Comparison of ENCODE assay signal across 7 mouse cellular contexts in genomic region chr3:22076561-22076935, GRCm38 (mm10). TPM values are rescaled to one million over a fixed set of nuclear protein-coding genes. Genes with fewer than 3 reads are reported as not detected.
DNase-seq lines count a peak whose midpoint lies in the region; ATAC-seq and TF ChIP-seq lines count a peak whose summit lies in the region.

Tbl1xr1 (plus strand) TSS chr3:22076652.

- TF ChIP-seq POLR2A in spleen, adult 2 months (IDR thresholded peaks at IDR 0.05; ENCODE audit: low read depth, low read length), result no peak

- WGBS in embryonic facial prominence, embryonic 12.5 days, result 0% methylated on average over 20 of the region's 46 CpGs
- WGBS in limb, embryonic 10.5 days, result under 1% methylated on average over 25 of the region's 46 CpGs
- 1% methylated on average over 33 of the region's 46 CpGs for WGBS in midbrain, embryonic 14.5 days
- WGBS in spleen, adult 2 months, result 2% methylated on average over 42 of the region's 46 CpGs

- no peaks in the 10 kb centered on the region for H3K36me3 ChIP-seq in embryonic facial prominence, embryonic 12.5 days
- peaks cover 14% of the 10 kb centered on the region for H3K36me3 ChIP-seq in limb, embryonic 10.5 days
- H3K36me3 ChIP-seq in midbrain, embryonic 14.5 days (ENCODE audit: control insufficient read depth, insufficient read depth, low read length), result no peaks in the 10 kb centered on the region
- no peaks in the 10 kb centered on the region for H3K36me3 ChIP-seq in spleen, adult 2 months (ENCODE audit: control insufficient read depth, insufficient read depth, low read length)

- H3K9me3 ChIP-seq in embryonic facial prominence, embryonic 12.5 days, result no peaks in the 10 kb centered on the region
- no peaks in the 10 kb centered on the region for H3K9me3 ChIP-seq in limb, embryonic 10.5 days (replicated peaks)
- no peaks in the 10 kb centered on the region for H3K9me3 ChIP-seq in midbrain, embryonic 14.5 days (ENCODE audit: control insufficient read depth, low read length)

- peak within 1 kb of the TSS; percentile 99 for H3K27ac ChIP-seq in embryonic facial prominence, embryonic 12.5 days
- H3K27ac ChIP-seq in limb, embryonic 10.5 days, result peak within 1 kb of the TSS; percentile 98
- peak within 1 kb of the TSS; percentile 99 for H3K27ac ChIP-seq in midbrain, embryonic 14.5 days (replicated peaks; ENCODE audit: low read depth, low read length)
- peak within 1 kb of the TSS; percentile 93 for H3K27ac ChIP-seq in spleen, adult 2 months (ENCODE audit: insufficient read depth, low read length)

- DNase-seq in adrenal gland, postnatal 25 days, result peak; percentile 95
- peak; percentile 100 for DNase-seq in heart, adult 11 months
- peak; percentile 95 for DNase-seq in kidney, adult 18-20 months
- DNase-seq in limb, embryonic 10.5 days (ENCODE audit: low spot score), result peak; percentile 97
- DNase-seq in midbrain, embryonic 14.5 days, result no peak
- peak; percentile 80 to 94 for DNase-seq in spleen, adult 2 months (ENCODE audit: low read depth in 1 of 2, low spot score in 2 of 2)

- TF ChIP-seq CTCF in spleen, adult 2 months (IDR thresholded peaks at IDR 0.05; ENCODE audit: extremely low read depth, insufficient read depth, insufficient read length, insufficient replicate concordance), result no peak

- H3K4me1 ChIP-seq in embryonic facial prominence, embryonic 12.5 days, result peaks cover 16% of the 10 kb centered on the region
- peaks cover 36% of the 10 kb centered on the region for H3K4me1 ChIP-seq in limb, embryonic 10.5 days
- peaks cover 29% of the 10 kb centered on the region for H3K4me1 ChIP-seq in midbrain, embryonic 14.5 days (ENCODE audit: control insufficient read depth, insufficient read depth, low read length)
- H3K4me1 ChIP-seq in spleen, adult 2 months (ENCODE audit: control insufficient read depth, insufficient read depth, insufficient read length), result peaks cover 28% of the 10 kb centered on the region; the same call in 1 of the 2 replicates

- H3K9ac ChIP-seq in embryonic facial prominence, embryonic 12.5 days, result peak within 1 kb of the TSS; percentile 94
- peak within 1 kb of the TSS; percentile 90 for H3K9ac ChIP-seq in midbrain, embryonic 14.5 days (replicated peaks; ENCODE audit: low read length)

- H3K4me2 ChIP-seq in embryonic facial prominence, embryonic 12.5 days (replicated peaks), result peak within 1 kb of the TSS; percentile 59
- H3K4me2 ChIP-seq in midbrain, embryonic 14.5 days (ENCODE audit: low read length), result peak within 1 kb of the TSS; percentile 77

- H3K27me3 ChIP-seq in embryonic facial prominence, embryonic 12.5 days, result no peaks in the 10 kb centered on the region
- no peaks in the 10 kb centered on the region for H3K27me3 ChIP-seq in limb, embryonic 10.5 days (ENCODE audit: low read depth, poor library complexity, severe bottlenecking)
- no peaks in the 10 kb centered on the region for H3K27me3 ChIP-seq in midbrain, embryonic 14.5 days (ENCODE audit: control insufficient read depth, insufficient read depth, low read length)
- H3K27me3 ChIP-seq in spleen, adult 2 months (ENCODE audit: control insufficient read depth, insufficient read depth, low read length), result no peaks in the 10 kb centered on the region

- H3K4me3 ChIP-seq in embryonic facial prominence, embryonic 12.5 days, result peak within 1 kb of the TSS; percentile 93
- H3K4me3 ChIP-seq in limb, embryonic 10.5 days, result peak within 1 kb of the TSS; percentile 78
- peak within 1 kb of the TSS; percentile 89 for H3K4me3 ChIP-seq in midbrain, embryonic 14.5 days (replicated peaks; ENCODE audit: low read depth, low read length)
- H3K4me3 ChIP-seq in spleen, adult 2 months (ENCODE audit: extremely low read depth, insufficient read depth, insufficient read length), result peak within 1 kb of the TSS; percentile 81

- peak; percentile 85 for ATAC-seq in embryonic facial prominence, embryonic 12.5 days (ENCODE audit: insufficient number of reproducible peaks, insufficient read depth, low FRiP score, low TSS enrichment)
- peak; percentile 88 for ATAC-seq in midbrain, embryonic 14.5 days (ENCODE audit: low FRiP score, low TSS enrichment)

RNA-seq across cellular contexts. Expression of gene Tbl1xr1, which starts in this region (rescaled TPM):
- 66.3 and 122 TPM in 2 replicates for total RNA-seq in adrenal gland, postnatal 25 days (2021)
- polyA plus RNA-seq in embryonic facial prominence, embryonic 12.5 days (2016; fragmentation: Nextera tagmentation; extraction: Ambion mirVana), result 37.5 and 39.8 TPM in 2 replicates
- polyA plus RNA-seq in limb, embryonic 10.5 days (2016; fragmentation: Nextera tagmentation; extraction: Ambion mirVana), result 23.8 and 27.5 TPM in 2 replicates
- 25.3 and 26.2 TPM in 2 replicates for polyA plus RNA-seq in midbrain, embryonic 14.5 days (2014; fragmentation: Nextera tagmentation; extraction: Ambion mirVana)
- 17.8 and 30.6 TPM in 2 replicates for polyA plus RNA-seq in spleen, adult 2 months (2012; rRNA removed)
